Mouse (Mus musculus): ENCODE measurements around the gene Bckdhb. TPM values are rescaled to one million over a fixed set of nuclear protein-coding genes. Genes with fewer than 3 reads are reported as not detected.
A peak's percentile ranks its signal among the peaks of the same experiment; 100 is the strongest.

The Bckdhb gene
- polyA plus RNA-seq, 1 experiment from 2014 or later, result 46.5 TPM

GRCm38 (mm10) chr9:84114254-84114653 lies 189.3 kb downstream of the Bckdhb start:
- Histone ChIP-seq H3K27me3 (replicated peaks; ENCODE audit: control insufficient read depth, insufficient read depth, low read length) (no peaks in the 10 kb centered on the region), H3K4me3 (ENCODE audit: low read length) (no peak overlapping the region), H3K4me1 (ENCODE audit: control insufficient read depth, insufficient read depth, low read depth, low read length) (peaks cover 15% of the 10 kb centered on the region), H3K4me2 (ENCODE audit: low read length) (peak overlapping the region; percentile 21; the same call in 1 of the 2 replicates), H3K36me3 (ENCODE audit: control insufficient read depth, insufficient read depth, low read length) (no peaks in the 10 kb centered on the region), H3K27ac (ENCODE audit: low read depth, low read length) (no peak overlapping the region), H3K9me3 (ENCODE audit: control insufficient read depth, low read length) (no peaks in the 10 kb centered on the region), H3K9ac (ENCODE audit: low read depth, low read length) (no peak overlapping the region)
- no peak for ATAC-seq
- WGBS, result 74% methylated on average over 13 of the region's 13 CpGs

GRCm38 (mm10) chr9:84117337-84117736 lies 192.4 kb downstream of the Bckdhb start:
- no peak for ATAC-seq
- no peaks in the 10 kb centered on the region for H3K36me3 ChIP-seq (ENCODE audit: control insufficient read depth, insufficient read depth, low read length)
- no peak overlapping the region for H3K27ac ChIP-seq (ENCODE audit: low read depth, low read length)
- no peaks in the 10 kb centered on the region for H3K9me3 ChIP-seq (ENCODE audit: control insufficient read depth, low read length)
- no peaks in the 10 kb centered on the region for H3K27me3 ChIP-seq (replicated peaks; ENCODE audit: control insufficient read depth, insufficient read depth, low read length)
- H3K9ac ChIP-seq (ENCODE audit: low read depth, low read length), result no peak overlapping the region
- H3K4me1 ChIP-seq (ENCODE audit: control insufficient read depth, insufficient read depth, low read depth, low read length), result no peaks in the 10 kb centered on the region
- 70% methylated on average over 5 of the region's 5 CpGs for WGBS
- H3K4me3 ChIP-seq (ENCODE audit: low read length), result no peak overlapping the region
- H3K4me2 ChIP-seq (ENCODE audit: low read length), result no peak overlapping the region

GRCm38 (mm10) chr9:84124996-84125395 lies 200.1 kb downstream of the Bckdhb start:
- ATAC-seq, result no peak
- no peak overlapping the region for H3K4me2 ChIP-seq (ENCODE audit: low read length)
- H3K4me1 ChIP-seq (ENCODE audit: control insufficient read depth, insufficient read depth, low read depth, low read length), result no peaks in the 10 kb centered on the region
- H3K36me3 ChIP-seq (ENCODE audit: control insufficient read depth, insufficient read depth, low read length), result no peaks in the 10 kb centered on the region
- 98% methylated on average over 5 of the region's 5 CpGs for whole genome bisulfite sequencing
- H3K27me3 ChIP-seq (replicated peaks; ENCODE audit: control insufficient read depth, insufficient read depth, low read length), result no peaks in the 10 kb centered on the region
- H3K9ac ChIP-seq (ENCODE audit: low read depth, low read length), result no peak overlapping the region
- no peak overlapping the region for H3K27ac ChIP-seq (ENCODE audit: low read depth, low read length)
- H3K9me3 ChIP-seq (ENCODE audit: control insufficient read depth, low read length), result no peaks in the 10 kb centered on the region
- H3K4me3 ChIP-seq (ENCODE audit: low read length), result no peak overlapping the region

GRCm38 (mm10) chr9:84130338-84130737 lies 205.4 kb downstream of the Bckdhb start:
- Histone ChIP-seq H3K27me3 (replicated peaks; ENCODE audit: control insufficient read depth, insufficient read depth, low read length) (no peaks in the 10 kb centered on the region), H3K9me3 (ENCODE audit: control insufficient read depth, low read length) (no peaks in the 10 kb centered on the region), H3K4me1 (ENCODE audit: control insufficient read depth, insufficient read depth, low read depth, low read length) (no peaks in the 10 kb centered on the region), H3K27ac (ENCODE audit: low read depth, low read length) (no peak overlapping the region), H3K36me3 (ENCODE audit: control insufficient read depth, insufficient read depth, low read length) (no peaks in the 10 kb centered on the region), H3K4me3 (ENCODE audit: low read length) (no peak overlapping the region), H3K9ac (ENCODE audit: low read depth, low read length) (no peak overlapping the region), H3K4me2 (ENCODE audit: low read length) (no peak overlapping the region)
- 92% methylated on average over 6 of the region's 6 CpGs for WGBS
- no peak for ATAC-seq

- no peaks in the 10 kb centered on the region for H3K4me1 ChIP-seq (ENCODE audit: control insufficient read depth, insufficient read depth, low read depth, low read length)
- H3K36me3 ChIP-seq (ENCODE audit: control insufficient read depth, insufficient read depth, low read length), result no peaks in the 10 kb centered on the region
- 92% methylated on average over 12 of the region's 12 CpGs for WGBS
- H3K9me3 ChIP-seq (ENCODE audit: control insufficient read depth, low read length), result no peaks in the 10 kb centered on the region
- H3K27ac ChIP-seq (ENCODE audit: low read depth, low read length), result no peak overlapping the region
- no peak overlapping the region for H3K4me2 ChIP-seq (ENCODE audit: low read length)
- ATAC-seq, result no peak
- no peak overlapping the region for H3K4me3 ChIP-seq (ENCODE audit: low read length)
- H3K27me3 ChIP-seq (replicated peaks; ENCODE audit: control insufficient read depth, insufficient read depth, low read length), result no peaks in the 10 kb centered on the region
- no peak overlapping the region for H3K9ac ChIP-seq (ENCODE audit: low read depth, low read length)
Observed at GRCm38 (mm10) chr9:84135062-84135461, 210.1 kb downstream of the Bckdhb start.

- Histone ChIP-seq H3K4me3 (ENCODE audit: low read length) (no peak overlapping the region), H3K9me3 (ENCODE audit: control insufficient read depth, low read length) (no peaks in the 10 kb centered on the region), H3K27me3 (replicated peaks; ENCODE audit: control insufficient read depth, insufficient read depth, low read length) (no peaks in the 10 kb centered on the region), H3K9ac (ENCODE audit: low read depth, low read length) (no peak overlapping the region), H3K36me3 (ENCODE audit: control insufficient read depth, insufficient read depth, low read length) (no peaks in the 10 kb centered on the region), H3K4me1 (ENCODE audit: control insufficient read depth, insufficient read depth, low read depth, low read length) (no peaks in the 10 kb centered on the region), H3K27ac (ENCODE audit: low read depth, low read length) (no peak overlapping the region), H3K4me2 (ENCODE audit: low read length) (no peak overlapping the region)
- no peak for ATAC-seq
- WGBS, result 86% methylated on average over 6 of the region's 6 CpGs
Observed at GRCm38 (mm10) chr9:84137192-84137591, 212.2 kb downstream of the Bckdhb start.

- H3K4me2 ChIP-seq (ENCODE audit: low read length), result no peak overlapping the region
- H3K4me1 ChIP-seq (ENCODE audit: control insufficient read depth, insufficient read depth, low read depth, low read length), result no peaks in the 10 kb centered on the region
- H3K9me3 ChIP-seq (ENCODE audit: control insufficient read depth, low read length), result no peaks in the 10 kb centered on the region
- WGBS, result 90% methylated on average over 2 of the region's 2 CpGs
- no peak overlapping the region for H3K27ac ChIP-seq (ENCODE audit: low read depth, low read length)
- no peaks in the 10 kb centered on the region for H3K36me3 ChIP-seq (ENCODE audit: control insufficient read depth, insufficient read depth, low read length)
- ATAC-seq, result no peak
- H3K27me3 ChIP-seq (replicated peaks; ENCODE audit: control insufficient read depth, insufficient read depth, low read length), result no peaks in the 10 kb centered on the region
- H3K9ac ChIP-seq (ENCODE audit: low read depth, low read length), result no peak overlapping the region
- no peak overlapping the region for H3K4me3 ChIP-seq (ENCODE audit: low read length)
Observed at GRCm38 (mm10) chr9:84148124-84148523, 223.2 kb downstream of the Bckdhb start.

Other genes with a start within 250 kb of the Bckdhb start
- gene Elovl4, start 118.9 kb upstream of the Bckdhb start, polyA plus RNA-seq (2015; fragmentation: Nextera tagmentation; extraction: Ambion mirVana), result 124 and 140 TPM in 2 replicates
- gene Ttk, start 90.5 kb upstream of the Bckdhb start, polyA plus RNA-seq (2015; fragmentation: Nextera tagmentation; extraction: Ambion mirVana), result 4.9 and 6.9 TPM in 2 replicates

Data from hindbrain, embryonic 16.5 days (tissue).